Mouse (Mus musculus): ENCODE data around the gene Sall4. TPM values are rescaled to one million over a fixed set of nuclear protein-coding genes. Genes with fewer than 3 reads are reported as not detected.

Gene Sall4
- polyA plus RNA-seq (2015; fragmentation: Nextera tagmentation; extraction: Ambion mirVana): 0.47 and 0.88 TPM in 2 replicates

DNA sequence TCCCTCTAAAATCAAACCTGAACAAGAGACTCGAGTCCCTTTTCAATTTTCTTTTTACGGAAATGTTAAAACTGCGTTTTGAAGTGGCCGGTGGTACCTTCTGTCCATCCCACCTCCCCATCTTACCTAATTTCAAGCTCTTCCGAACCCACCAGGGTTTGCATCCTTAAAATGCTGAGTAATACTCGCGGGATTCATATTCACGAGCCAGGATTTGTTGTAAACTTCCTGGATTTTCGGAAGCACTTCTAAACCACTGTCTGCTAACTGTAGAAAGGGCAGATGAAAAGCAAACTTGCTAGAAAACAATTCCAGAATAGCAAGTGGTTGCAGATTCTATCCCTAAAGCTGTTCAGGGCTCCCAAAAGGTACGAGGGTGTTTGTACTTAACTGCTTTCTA lies at the start of gene Sall4:
Gene Sall4, minus strand, starts transcription at position 362 of the 400 bp plus-strand sequence.
- Histone ChIP-seq H3K27me3 (peaks cover 60% of the 10 kb centered on the region), H3K27ac (replicated peaks) (no peak within 1 kb of the TSS)

GRCm38 (mm10) chr2:168813243-168813642 lies 45.5 kb upstream of the Sall4 start:
- Histone ChIP-seq H3K27me3 (no peaks in the 10 kb centered on the region; the same call in 1 of the 2 replicates), H3K4me2 (replicated peaks) (no peak overlapping the region), H3K9ac (replicated peaks) (no peak overlapping the region), H3K9me3 (no peaks in the 10 kb centered on the region), H3K4me3 (no peak overlapping the region), H3K4me1 (peaks cover 3% of the 10 kb centered on the region; the same call in 1 of the 2 replicates), H3K27ac (replicated peaks) (no peak overlapping the region), H3K36me3 (no peaks in the 10 kb centered on the region)
- no peak for ATAC-seq (replicated peaks)
- 32% methylated on average over 6 of the region's 6 CpGs for WGBS

More for the DNA sequence above, at the start of gene Sall4:
- H3K4me1 ChIP-seq: peaks cover 41% of the 10 kb centered on the region
- H3K4me3 ChIP-seq: peak within 1 kb of the TSS; percentile 48
- peak within 1 kb of the TSS; percentile 80 for H3K4me2 ChIP-seq (replicated peaks)
- H3K9me3 ChIP-seq: no peaks in the 10 kb centered on the region
- WGBS: 14% methylated on average over 10 of the region's 10 CpGs
- ATAC-seq (replicated peaks): no peak
- H3K36me3 ChIP-seq: no peaks in the 10 kb centered on the region
- peak within 1 kb of the TSS; percentile 39 for H3K9ac ChIP-seq (replicated peaks)

GRCm38 (mm10) chr2:168809895-168810294 lies 42.2 kb upstream of the Sall4 start:
- WGBS: 2% methylated on average over 14 of the region's 14 CpGs
- H3K9ac ChIP-seq (replicated peaks): no peak overlapping the region

DNA sequence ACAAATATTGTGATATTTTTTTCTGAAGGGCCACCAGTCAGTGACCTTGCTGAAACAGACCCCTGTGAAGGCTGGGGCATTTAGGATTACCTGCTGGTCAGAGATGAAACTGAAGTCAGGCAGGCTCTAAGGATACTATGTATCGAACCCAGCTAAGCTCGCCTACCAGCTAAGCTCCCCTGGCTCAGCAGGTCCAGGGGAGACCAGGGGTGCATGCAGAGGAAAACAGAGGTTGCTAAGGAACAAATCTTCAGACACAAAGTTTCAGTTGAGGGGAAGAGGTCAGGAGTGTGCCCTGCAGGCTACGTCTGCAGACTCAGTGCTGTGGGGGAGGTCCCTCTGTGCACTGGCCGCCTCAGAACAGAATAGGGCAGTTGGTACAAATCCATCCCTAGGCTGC lies 39.9 kb upstream of the Sall4 start:
- Histone ChIP-seq H3K4me1 (peaks cover 3% of the 10 kb centered on the region; the same call in 1 of the 2 replicates), H3K27ac (replicated peaks) (no peak overlapping the region), H3K9me3 (no peaks in the 10 kb centered on the region), H3K27me3 (no peaks in the 10 kb centered on the region; the same call in 1 of the 2 replicates), H3K36me3 (no peaks in the 10 kb centered on the region), H3K4me2 (replicated peaks) (no peak overlapping the region), H3K9ac (replicated peaks) (no peak overlapping the region), H3K4me3 (no peak overlapping the region)
- no peak for ATAC-seq (replicated peaks)
- WGBS: 31% methylated on average over 4 of the region's 4 CpGs

More at GRCm38 (mm10) chr2:168809895-168810294, 42.2 kb upstream of the Sall4 start:
- Histone ChIP-seq H3K4me2 (replicated peaks) (no peak overlapping the region), H3K9me3 (no peaks in the 10 kb centered on the region), H3K4me3 (no peak overlapping the region), H3K27ac (replicated peaks) (no peak overlapping the region), H3K36me3 (no peaks in the 10 kb centered on the region), H3K27me3 (no peaks in the 10 kb centered on the region; the same call in 1 of the 2 replicates), H3K4me1 (peaks cover 3% of the 10 kb centered on the region; the same call in 1 of the 2 replicates)
- no peak for ATAC-seq (replicated peaks)

DNA sequence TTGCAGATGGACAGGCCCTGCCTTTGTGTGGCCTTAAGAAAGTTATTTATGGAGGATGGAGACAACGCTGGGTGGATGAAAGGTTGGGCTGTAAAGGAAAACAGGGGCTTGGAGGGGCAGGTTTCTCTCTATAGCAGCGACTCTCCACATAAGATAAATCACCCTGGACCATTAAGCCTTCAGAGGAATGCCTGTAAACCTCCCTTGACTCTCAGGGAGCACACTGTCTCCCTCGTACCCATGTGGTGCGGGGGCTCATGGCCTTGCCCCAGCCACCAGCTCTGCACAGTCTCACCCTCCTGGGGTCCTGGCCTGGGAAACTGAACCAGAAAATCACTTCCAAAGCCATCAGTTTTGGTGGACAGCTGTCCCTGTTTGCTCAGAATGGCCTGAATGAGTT lies 36.1 kb upstream of the Sall4 start:
- no peaks in the 10 kb centered on the region for H3K4me1 ChIP-seq
- H3K9me3 ChIP-seq: no peaks in the 10 kb centered on the region
- no peaks in the 10 kb centered on the region for H3K27me3 ChIP-seq
- H3K9ac ChIP-seq (replicated peaks): no peak overlapping the region
- H3K36me3 ChIP-seq: no peaks in the 10 kb centered on the region
- ATAC-seq (replicated peaks): no peak
- no peak overlapping the region for H3K4me2 ChIP-seq (replicated peaks)
- no peak overlapping the region for H3K4me3 ChIP-seq
- 77% methylated on average over 4 of the region's 4 CpGs for WGBS
- H3K27ac ChIP-seq (replicated peaks): no peak overlapping the region

DNA sequence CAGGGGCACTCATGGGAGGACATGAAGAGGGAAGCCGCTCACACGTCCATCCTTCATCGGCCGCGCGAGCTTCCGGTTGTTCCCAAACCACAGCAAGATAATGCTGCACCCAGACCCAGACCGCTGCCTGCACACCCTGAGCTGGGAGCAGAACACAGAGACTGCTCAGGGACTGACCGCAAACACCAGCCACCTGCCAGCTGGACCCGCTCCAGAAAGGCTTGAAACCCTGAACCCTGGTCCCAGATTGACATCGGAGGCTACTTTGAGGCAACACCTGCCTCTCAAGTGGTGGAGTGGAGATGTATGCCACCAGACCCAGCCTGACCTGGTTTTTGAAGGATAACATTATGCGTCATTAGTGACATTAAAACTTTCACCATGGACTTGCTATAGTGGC lies 31.6 kb upstream of the Sall4 start:
- no peak overlapping the region for H3K9ac ChIP-seq (replicated peaks)
- H3K27me3 ChIP-seq: no peaks in the 10 kb centered on the region
- no peak overlapping the region for H3K4me3 ChIP-seq
- WGBS: 90% methylated on average over 12 of the region's 12 CpGs
- H3K27ac ChIP-seq (replicated peaks): no peak overlapping the region
- H3K9me3 ChIP-seq: no peaks in the 10 kb centered on the region
- H3K4me1 ChIP-seq: no peaks in the 10 kb centered on the region
- no peak for ATAC-seq (replicated peaks)
- no peak overlapping the region for H3K4me2 ChIP-seq (replicated peaks)
- H3K36me3 ChIP-seq: no peaks in the 10 kb centered on the region

DNA sequence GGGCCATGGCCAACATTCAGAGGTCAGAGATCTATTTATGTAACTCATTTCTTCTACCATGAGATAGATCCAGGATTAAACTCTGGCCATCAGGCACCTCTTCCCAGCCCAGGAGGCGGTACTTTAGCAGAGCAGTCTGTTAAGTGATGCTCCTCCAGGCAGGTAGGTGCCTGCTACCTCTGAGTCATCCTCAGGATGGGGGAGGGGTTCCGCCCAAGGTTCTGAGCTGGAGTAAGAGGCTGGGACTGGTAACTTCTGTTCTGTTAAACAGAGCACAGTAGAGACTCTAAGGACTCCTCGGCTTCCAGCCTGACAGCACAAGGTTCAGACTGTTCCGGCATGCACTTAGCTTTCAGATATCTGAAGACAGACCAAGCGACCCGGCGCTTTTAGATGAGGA lies 31.2 kb upstream of the Sall4 start:
- no peak overlapping the region for H3K4me2 ChIP-seq (replicated peaks)
- H3K27ac ChIP-seq (replicated peaks): no peak overlapping the region
- H3K27me3 ChIP-seq: no peaks in the 10 kb centered on the region
- WGBS: 85% methylated on average over 7 of the region's 7 CpGs
- H3K36me3 ChIP-seq: no peaks in the 10 kb centered on the region
- ATAC-seq (replicated peaks): no peak
- no peaks in the 10 kb centered on the region for H3K4me1 ChIP-seq
- no peak overlapping the region for H3K4me3 ChIP-seq
- no peaks in the 10 kb centered on the region for H3K9me3 ChIP-seq
- H3K9ac ChIP-seq (replicated peaks): no peak overlapping the region

- H3K9me3 ChIP-seq: no peaks in the 10 kb centered on the region
- no peak overlapping the region for H3K27ac ChIP-seq (replicated peaks)
- 71% methylated on average over 4 of the region's 4 CpGs for WGBS
- H3K4me3 ChIP-seq: no peak overlapping the region
- H3K9ac ChIP-seq (replicated peaks): no peak overlapping the region
- no peaks in the 10 kb centered on the region for H3K4me1 ChIP-seq
- H3K36me3 ChIP-seq: no peaks in the 10 kb centered on the region
- no peak overlapping the region for H3K4me2 ChIP-seq (replicated peaks)
- no peak for ATAC-seq (replicated peaks)
- no peaks in the 10 kb centered on the region for H3K27me3 ChIP-seq
Observed at GRCm38 (mm10) chr2:168791115-168791802, 23.5 kb upstream of the Sall4 start.

- Histone ChIP-seq H3K4me3 (no peak overlapping the region), H3K4me2 (replicated peaks) (no peak overlapping the region), H3K9me3 (no peaks in the 10 kb centered on the region), H3K27ac (replicated peaks) (no peak overlapping the region), H3K36me3 (no peaks in the 10 kb centered on the region), H3K4me1 (no peaks in the 10 kb centered on the region), H3K27me3 (no peaks in the 10 kb centered on the region), H3K9ac (replicated peaks) (no peak overlapping the region)
- 96% methylated on average over 9 of the region's 9 CpGs for WGBS
- ATAC-seq (replicated peaks): no peak
Observed at GRCm38 (mm10) chr2:168786174-168786573, 18.4 kb upstream of the Sall4 start.

DNA sequence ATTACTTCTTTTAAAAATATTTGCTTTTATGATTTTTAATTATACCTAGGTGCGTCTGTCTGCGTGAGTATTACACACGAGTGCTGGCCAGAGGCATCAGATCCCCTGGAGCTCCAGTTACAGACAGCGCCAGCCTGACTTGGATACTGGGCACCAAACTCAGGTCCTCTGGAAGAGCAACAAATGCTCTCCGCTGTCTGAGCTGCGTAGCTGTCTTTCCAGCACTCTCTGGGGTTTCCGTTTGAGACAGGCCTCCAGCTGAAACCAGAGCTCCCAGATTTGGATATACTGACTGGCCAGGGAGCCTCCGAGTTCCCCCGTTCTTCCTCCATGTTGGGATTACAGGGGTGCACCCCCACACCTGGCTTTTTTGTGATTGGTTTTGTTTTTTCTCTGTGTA lies 12.9 kb upstream of the Sall4 start:
- no peak overlapping the region for H3K4me2 ChIP-seq (replicated peaks)
- no peak overlapping the region for H3K9ac ChIP-seq (replicated peaks)
- peaks cover 6% of the 10 kb centered on the region; the same call in 1 of the 2 replicates for H3K4me1 ChIP-seq
- no peak overlapping the region for H3K27ac ChIP-seq (replicated peaks)
- no peaks in the 10 kb centered on the region for H3K9me3 ChIP-seq
- no peak for ATAC-seq (replicated peaks)
- 36% methylated on average over 9 of the region's 9 CpGs for WGBS
- no peak overlapping the region for H3K4me3 ChIP-seq
- H3K36me3 ChIP-seq: no peaks in the 10 kb centered on the region
- no peaks in the 10 kb centered on the region for H3K27me3 ChIP-seq

DNA sequence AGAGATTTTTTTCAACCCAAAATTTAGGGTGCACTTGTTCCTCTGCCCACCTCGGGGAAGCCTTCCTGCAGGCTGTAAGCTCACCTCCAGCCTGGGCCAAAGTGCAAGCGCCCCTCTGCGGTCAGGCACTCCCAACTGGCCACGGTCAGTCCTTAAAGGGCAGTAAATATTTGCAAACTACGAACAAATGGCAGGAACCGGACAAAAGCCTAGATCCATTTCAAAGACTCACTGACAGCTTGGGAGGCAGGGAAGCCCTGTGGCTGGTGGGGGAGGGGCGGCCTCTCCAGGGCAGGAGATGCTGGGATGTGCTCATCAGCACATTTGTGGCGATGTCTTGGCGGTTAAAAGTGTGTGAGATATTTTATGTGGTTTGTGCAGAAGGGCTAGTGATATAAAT lies 12.3 kb upstream of the Sall4 start:
- WGBS: 15% methylated on average over 9 of the region's 9 CpGs
- no peak overlapping the region for H3K9ac ChIP-seq (replicated peaks)
- H3K27me3 ChIP-seq: no peaks in the 10 kb centered on the region
- no peak overlapping the region for H3K4me2 ChIP-seq (replicated peaks)
- H3K36me3 ChIP-seq: no peaks in the 10 kb centered on the region
- no peaks in the 10 kb centered on the region for H3K9me3 ChIP-seq
- H3K27ac ChIP-seq (replicated peaks): no peak overlapping the region
- peaks cover 6% of the 10 kb centered on the region; the same call in 1 of the 2 replicates for H3K4me1 ChIP-seq
- no peak overlapping the region for H3K4me3 ChIP-seq
- ATAC-seq (replicated peaks): no peak

DNA sequence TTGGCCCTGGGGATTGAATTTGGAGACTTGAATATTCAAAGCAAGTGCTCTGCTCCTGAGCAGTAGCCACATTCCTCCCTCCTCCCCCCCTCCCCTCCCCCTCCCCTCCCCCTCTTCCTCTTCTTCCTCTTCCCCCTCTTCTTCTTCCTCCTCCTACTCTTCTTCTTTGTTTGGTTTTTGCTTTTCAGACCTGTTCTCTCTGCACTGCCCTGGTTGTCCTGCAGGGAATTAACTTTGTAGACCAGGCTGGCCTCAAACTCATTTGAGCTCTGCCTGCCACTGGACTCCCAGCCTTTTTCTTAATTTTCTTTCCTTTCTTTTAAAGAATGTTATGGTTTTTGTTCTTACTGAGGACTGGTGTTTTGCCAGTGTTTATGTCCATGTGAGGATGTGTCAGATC lies 9.7 kb upstream of the Sall4 start:
- no peak for ATAC-seq (replicated peaks)
- no peak overlapping the region for H3K27ac ChIP-seq (replicated peaks)
- H3K36me3 ChIP-seq: no peaks in the 10 kb centered on the region
- no peak overlapping the region for H3K9ac ChIP-seq (replicated peaks)
- no peaks in the 10 kb centered on the region for H3K9me3 ChIP-seq
- no peak overlapping the region for H3K4me2 ChIP-seq (replicated peaks)
- H3K4me1 ChIP-seq: peaks cover 6% of the 10 kb centered on the region; the same call in 1 of the 2 replicates
- H3K27me3 ChIP-seq: no peaks in the 10 kb centered on the region
- H3K4me3 ChIP-seq: no peak overlapping the region

DNA sequence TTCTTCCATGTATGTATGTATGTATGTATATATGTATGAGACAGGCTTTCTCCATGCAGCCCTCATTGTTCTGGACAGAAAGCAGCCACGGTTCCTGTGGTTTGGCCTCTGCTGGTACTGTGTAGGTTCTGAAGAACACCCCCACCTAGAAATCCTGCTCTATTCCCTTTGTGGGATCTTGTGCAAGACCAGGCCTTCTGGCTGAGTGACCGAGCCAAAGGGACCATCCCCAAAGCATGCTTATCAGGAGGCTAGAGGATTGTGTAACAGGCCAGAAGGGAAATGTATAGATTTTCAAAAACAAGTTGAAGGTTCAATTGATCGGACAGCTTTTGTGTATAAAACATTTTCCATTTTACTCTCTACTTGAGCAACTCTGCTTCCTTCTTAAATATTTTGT lies 8.5 kb upstream of the Sall4 start:
- Histone ChIP-seq H3K4me3 (no peak overlapping the region), H3K27ac (replicated peaks) (no peak overlapping the region), H3K4me1 (peaks cover 6% of the 10 kb centered on the region; the same call in 1 of the 2 replicates), H3K36me3 (no peaks in the 10 kb centered on the region), H3K4me2 (replicated peaks) (no peak overlapping the region), H3K9ac (replicated peaks) (no peak overlapping the region), H3K9me3 (no peaks in the 10 kb centered on the region), H3K27me3 (no peaks in the 10 kb centered on the region)
- 81% methylated on average over 3 of the region's 3 CpGs for WGBS
- no peak for ATAC-seq (replicated peaks)
